Mouse (Mus musculus): ENCODE measurements at regions not wholly inside any gene's neighbourhood (a gene's known extent, or its start where the extent isn't known, plus 50 kb on each side); places are given as distances from the start of the nearest gene placed in this dataset.
"Not testable (repeated sequence)": the region's sequence is repeated elsewhere in the genome, so short reads cannot be mapped to it uniquely, and the experiment has no call there.

DNA sequence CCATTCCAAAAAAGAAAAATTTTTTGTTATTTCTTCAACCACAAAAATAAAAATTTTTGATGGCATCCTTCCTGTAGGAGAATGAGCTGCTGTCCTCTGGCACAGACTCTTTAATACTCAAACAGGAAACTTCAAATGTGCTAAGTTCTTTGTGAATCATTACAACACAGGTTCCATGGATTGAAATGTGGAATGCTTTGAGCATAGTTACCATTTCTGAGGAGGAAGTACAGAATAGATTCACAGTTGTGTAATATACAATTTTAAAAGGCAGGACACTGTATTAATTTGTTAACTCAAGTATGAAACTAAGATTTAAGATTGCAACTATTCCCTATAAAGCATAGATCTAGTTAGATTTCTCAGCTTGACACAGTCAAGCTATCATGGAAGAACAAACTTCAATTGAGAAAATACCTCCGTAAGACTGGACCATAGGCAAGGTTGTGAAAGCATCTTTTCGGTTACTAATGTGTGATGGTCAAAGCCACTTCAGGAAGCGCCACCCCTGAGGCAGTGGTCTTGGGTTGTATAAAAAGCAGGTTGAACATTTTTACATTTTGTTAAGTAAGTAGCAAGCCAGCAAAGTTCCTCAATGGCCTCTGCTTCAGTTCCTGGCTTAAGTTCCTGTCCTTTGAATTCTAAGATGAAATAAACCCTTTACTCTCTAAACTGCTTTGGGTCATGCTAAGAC lies 354.0 kb upstream of the B3galt2 start:
- DNase-seq: no peak

DNA sequence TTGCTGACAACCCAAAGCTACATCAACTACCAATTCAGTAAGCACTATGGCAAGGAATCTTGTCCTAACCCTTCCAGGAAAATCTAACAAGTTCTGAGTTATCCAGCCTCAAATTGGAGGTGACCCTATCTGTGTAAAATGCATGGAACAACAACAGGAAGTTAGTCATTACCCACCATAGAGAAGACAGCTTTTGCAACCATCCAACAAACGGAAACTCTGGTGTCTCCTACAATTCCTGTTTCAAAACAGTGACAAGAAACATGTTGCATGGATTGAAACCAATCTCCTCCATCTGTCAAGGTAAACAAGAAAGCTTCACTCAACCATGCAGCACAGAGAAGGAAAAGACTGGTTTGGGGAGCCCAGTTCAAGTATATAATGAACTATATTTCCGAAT lies 353.0 kb upstream of the B3galt2 start:
- DNase-seq: no peak

DNA sequence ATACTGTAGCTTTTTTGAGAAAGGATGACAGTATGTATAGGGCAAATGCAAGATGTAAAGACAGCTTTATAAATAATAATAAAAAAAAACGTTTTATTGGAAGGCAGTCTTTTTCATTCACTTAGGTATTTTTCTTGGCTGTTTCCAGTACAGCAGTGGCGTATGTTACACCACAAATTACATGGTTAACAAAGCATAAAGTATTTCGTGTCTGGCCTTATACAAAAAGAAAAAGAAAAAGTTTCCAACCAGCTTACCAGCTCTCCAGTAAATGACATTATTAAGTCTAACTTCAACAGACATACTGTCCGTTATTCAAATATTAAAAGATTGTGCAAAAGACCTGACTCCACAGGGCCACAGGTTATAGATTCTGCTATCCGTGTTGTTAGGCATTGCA lies 343.9 kb upstream of the B3galt2 start:
- no peak for DNase-seq

DNA sequence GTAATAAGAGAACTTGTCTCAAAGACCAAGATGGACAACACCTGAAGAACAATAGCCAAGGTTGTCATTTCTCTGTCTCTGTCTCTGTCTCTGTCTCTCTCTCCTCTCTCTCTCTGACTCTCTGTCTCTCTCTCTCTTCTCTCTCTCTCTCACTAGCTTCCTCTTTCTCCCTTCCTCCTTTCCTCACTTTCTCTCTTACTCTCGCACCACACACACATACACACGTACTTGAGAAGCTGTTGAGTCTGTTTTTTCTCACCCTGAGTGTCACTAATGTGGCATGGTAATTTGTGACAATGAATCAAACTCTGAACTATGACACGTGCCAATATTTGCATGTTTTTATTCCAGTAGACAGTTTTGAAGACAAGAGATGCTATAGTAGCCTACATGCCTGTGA lies 333.1 kb upstream of the B3galt2 start:
- no peak for DNase-seq

DNA sequence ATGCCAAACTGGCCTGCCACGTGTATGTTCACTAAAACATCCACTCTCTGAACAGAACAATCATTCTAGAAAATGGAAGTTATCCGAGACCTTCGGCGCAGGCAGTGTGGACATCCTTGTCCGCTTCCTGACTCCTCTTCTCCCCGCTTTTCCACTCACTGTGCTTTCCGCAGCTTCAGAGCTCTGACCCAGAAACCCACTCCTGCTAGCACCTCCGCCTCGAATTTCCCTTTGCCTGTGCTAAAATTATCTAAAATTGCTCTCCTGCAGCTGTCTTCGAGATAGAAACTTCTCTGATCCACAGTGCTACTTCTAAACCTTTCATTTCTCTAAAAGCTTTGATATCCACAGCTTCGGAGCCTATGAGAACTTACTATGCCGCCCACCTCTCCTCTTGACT lies 322.1 kb upstream of the B3galt2 start:
- no peak for DNase-seq

DNA sequence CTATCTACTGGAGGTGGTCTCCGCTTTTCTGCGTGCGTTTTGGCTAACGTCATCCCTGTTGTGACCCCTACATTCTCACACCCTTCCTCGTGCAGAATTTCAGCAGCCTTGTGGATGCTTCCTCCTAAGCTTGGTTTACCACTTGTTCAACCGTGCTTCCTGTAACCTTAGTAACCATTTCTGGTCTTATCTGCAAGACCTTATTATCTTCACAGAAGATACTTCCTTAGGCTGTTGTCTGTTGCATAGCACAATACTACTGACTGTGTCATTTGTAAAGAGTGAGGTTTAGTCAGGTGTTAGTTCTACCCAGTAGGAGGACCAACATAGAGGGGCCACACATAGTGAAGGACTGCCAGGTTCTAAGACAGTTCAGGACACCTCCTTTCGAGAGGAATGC lies 320.9 kb upstream of the B3galt2 start:
- no peak for DNase-seq

DNA sequence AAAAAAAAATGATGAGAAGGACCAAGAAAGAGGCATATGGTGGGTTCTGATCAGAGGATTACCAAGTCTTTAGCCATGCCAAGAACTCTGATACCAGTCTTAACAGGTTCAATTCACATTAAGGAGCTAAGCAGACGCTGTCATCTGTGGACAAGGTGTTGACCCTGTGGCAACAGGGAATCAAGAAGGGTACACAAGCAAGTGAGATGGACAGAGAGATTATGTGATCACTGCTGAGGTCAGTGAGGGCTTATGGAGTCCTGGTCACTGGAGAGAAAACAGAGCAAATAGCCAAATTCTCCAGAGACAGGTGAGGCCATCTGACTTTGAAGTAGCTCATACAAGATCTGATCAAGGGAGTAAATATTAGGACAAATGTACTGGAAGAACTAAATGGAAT lies 289.1 kb upstream of the B3galt2 start:
- no peak for DNase-seq

DNA sequence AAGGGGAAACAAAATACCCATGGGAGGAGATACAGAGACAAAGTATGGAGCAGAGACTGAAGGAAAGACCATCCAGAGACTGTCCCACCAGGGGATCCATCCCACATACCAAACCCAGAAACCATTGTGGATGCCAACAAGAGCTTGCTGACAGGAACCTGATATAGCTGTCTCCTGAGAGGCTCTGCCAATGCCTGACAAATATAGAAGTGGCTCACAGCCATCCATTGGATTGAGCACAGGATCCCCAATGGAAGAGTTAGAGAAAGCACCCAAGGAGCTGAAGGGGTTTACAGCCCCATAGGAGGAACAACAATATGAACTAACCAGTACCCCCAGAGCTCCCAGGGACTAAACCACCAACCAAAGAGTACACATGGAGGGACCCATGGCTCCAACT lies 280.2 kb upstream of the B3galt2 start:
- not testable (repeated sequence) for DNase-seq

DNA sequence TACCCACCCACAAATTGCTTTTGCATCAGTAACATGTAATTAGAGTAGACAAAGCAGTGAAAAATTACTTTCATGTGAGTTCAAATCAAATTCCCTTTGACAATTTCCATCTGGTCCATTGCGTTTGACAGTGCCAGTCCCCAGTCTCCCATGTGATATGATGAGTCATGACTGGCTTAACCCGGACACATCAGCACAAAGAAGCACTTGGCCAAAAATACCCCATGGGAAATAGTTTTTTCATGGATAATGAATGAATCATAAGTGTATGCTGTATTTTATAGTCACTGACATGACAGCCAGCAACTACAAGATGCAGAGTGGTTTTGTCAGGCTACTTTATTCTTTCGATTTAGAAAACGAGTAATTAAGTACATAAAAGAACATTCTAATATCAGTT lies 248.6 kb upstream of the B3galt2 start:
- no peak for DNase-seq

Data from kidney, postnatal 14 days (tissue).